Mouse (Mus musculus): ENCODE measurements at regions not wholly inside any gene's neighbourhood (a gene's known extent, or its start where the extent isn't known, plus 50 kb on each side); places are given as distances from the start of the nearest gene placed in this dataset.

DNA sequence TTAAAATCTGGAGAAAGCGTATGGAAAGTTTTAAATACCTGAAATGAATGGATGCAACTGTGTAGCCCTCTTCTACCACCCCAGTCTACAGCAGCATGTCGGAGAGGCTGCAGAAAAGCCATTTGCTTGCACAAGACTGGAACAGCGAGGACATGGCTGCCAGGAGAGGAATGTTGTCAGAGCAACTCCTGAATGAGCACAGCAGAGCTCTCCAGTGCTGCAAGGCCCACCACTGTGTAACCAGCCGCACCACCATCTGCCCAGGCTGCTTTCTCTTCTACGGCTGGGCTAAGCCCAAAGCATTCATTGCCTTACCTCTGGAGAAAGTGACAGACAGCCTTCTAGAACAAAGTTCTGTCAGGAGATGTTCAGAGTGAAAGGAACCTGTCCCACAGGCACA lies 65.3 kb upstream of the Gm11238 start:
- no peak for ATAC-seq
- no peak for TF ChIP-seq CTCF (IDR thresholded peaks at IDR 0.05)
- in situ Hi-C loops (cut with MboI; ENCODE audit: low pct_unique_long_range_greater_than_20kb): no loop called here
- H3K27me3 ChIP-seq: no peaks in the 10 kb centered on the region
- ChIA-PET CTCF (no interaction called here), POLR2A (no interaction called here)
- DNase-seq (ENCODE audit: low read depth, low spot score): no peak

DNA sequence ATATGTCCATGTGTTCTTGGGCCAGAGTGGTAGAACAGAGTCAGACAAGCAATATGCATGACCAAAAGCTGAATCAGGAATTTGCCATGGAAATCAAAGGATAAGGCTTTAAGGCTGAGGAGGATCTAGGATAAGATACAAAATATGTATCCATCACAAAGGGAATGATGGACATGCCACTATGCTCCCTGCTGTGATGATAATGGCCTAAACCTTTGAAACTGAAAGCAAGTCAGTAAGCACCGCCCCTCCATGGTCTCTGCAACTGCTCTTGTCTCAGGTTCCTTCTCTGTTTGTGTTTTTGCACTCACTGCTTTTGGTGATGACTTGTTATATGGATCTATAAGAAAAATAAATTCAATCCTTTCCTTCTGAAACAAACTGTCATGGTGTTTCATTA lies 76.1 kb upstream of the Gm11238 start:
- TF ChIP-seq CTCF (IDR thresholded peaks at IDR 0.05): no peak
- DNase-seq (ENCODE audit: low read depth, low spot score) (no peak), ATAC-seq (no peak)
- no peaks in the 10 kb centered on the region for H3K27me3 ChIP-seq
- CTCF ChIA-PET: no interaction called here
- POLR2A ChIA-PET: no interaction called here
- in situ Hi-C loops (cut with MboI; ENCODE audit: low pct_unique_long_range_greater_than_20kb): no loop called here

DNA sequence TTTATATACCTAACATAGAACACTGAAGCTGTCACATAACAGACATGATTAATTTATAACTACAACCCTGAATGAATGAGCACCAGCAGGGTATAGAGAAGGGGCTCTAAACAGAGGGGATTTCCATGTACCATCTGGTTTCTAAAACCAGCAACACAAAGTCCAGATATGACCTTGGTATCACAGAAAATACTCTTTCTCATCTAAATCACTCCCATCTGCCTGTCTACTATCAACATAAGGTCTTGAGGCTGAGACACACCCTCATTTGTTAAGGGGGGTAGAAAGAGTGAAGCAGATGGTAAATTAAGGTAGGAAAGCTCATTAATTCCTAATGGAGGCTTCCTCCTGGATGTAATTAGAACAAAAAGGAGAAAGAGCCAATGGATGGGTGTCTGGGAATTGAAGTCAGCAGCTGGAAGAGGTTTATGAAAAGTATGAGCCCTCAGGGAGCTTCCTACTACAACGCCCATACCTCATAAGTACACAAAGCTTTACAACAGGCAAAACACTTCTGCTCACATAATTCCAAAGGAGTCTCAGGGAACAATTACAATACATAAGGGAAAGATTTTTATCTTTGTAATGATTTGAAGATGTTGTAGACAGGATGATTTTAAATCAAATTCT lies 83.0 kb upstream of the Gm11238 start:
- H3K27me3 ChIP-seq: no peaks in the 10 kb centered on the region
- DNase-seq (ENCODE audit: low read depth, low spot score) (no peak), ATAC-seq (no peak)
- ChIA-PET POLR2A (no interaction called here), CTCF (no interaction called here)
- no peak for TF ChIP-seq CTCF (IDR thresholded peaks at IDR 0.05)
- in situ Hi-C loops (cut with MboI; ENCODE audit: low pct_unique_long_range_greater_than_20kb): no loop called here

DNA sequence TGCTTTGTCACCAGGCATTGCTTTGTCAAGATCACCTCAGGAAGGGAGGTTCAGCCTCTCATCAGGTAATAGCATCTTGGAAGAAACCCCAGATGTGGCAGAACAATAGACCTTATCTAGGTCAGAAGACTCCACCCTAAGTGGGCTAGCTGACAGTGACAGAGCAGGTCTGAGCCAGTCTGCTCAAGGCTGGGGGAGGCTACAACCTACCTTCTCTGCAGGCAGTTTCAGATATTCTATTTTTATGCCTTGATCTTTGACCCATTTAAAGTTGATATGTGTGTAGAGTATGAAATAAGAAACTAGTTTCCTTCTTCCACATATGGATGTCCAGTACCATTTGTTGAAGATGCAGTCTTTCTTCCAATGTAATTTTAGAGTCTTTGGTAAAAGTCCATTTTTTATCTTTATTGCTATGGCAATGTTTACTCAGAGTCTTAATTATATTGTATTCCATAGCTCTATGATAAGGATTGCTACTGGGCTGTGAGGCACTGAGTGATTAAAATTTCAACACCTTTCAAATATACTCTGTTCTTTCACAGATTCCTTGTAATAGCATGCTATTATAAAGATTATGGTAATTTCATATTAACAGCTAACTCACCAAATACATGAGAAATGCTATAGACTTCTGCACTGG lies 88.8 kb upstream of the Gm11238 start:
- ATAC-seq: no peak
- ChIA-PET CTCF (no interaction called here), POLR2A (no interaction called here)
- no peaks in the 10 kb centered on the region for H3K27me3 ChIP-seq
- no peak for TF ChIP-seq CTCF (IDR thresholded peaks at IDR 0.05)
- DNase-seq (ENCODE audit: low read depth, low spot score): no peak
- in situ Hi-C loops (cut with MboI; ENCODE audit: low pct_unique_long_range_greater_than_20kb): no loop called here

GRCm38 (mm10) chr4:73517559-73517958 lies 90.1 kb upstream of the Gm11238 start:
- ATAC-seq (no peak), DNase-seq (ENCODE audit: low read depth, low spot score) (no peak)
- H3K27me3 ChIP-seq: no peaks in the 10 kb centered on the region
- CTCF ChIA-PET: interaction anchor here (1.0 kb wide), 1 partner anchor 10 kb away, joined by 3 read pairs; no protein-coding TSS in a partner anchor
- POLR2A ChIA-PET: no interaction called here
- in situ Hi-C loops (cut with MboI; ENCODE audit: low pct_unique_long_range_greater_than_20kb): no loop called here
- TF ChIP-seq CTCF (IDR thresholded peaks at IDR 0.05): no peak

- in situ Hi-C loops (cut with MboI; ENCODE audit: low pct_unique_long_range_greater_than_20kb): no loop called here
- POLR2A ChIA-PET: no interaction called here
- ATAC-seq: no peak
- H3K27me3 ChIP-seq: no peaks in the 10 kb centered on the region
- no peak for DNase-seq (ENCODE audit: low read depth, low spot score)
- CTCF ChIA-PET: no interaction called here
- no peak for TF ChIP-seq CTCF (IDR thresholded peaks at IDR 0.05)
Measured at GRCm38 (mm10) chr4:73516717-73517116, 91.0 kb upstream of the Gm11238 start.

GRCm38 (mm10) chr4:73506860-73507259 lies 100.8 kb upstream of the Gm11238 start:
- no peak for TF ChIP-seq CTCF (IDR thresholded peaks at IDR 0.05)
- ChIA-PET CTCF (interaction anchor here (1.2 kb wide), 1 partner anchor 11 kb away, joined by 3 read pairs; no protein-coding TSS in a partner anchor), POLR2A (no interaction called here)
- ATAC-seq: no peak
- DNase-seq (ENCODE audit: low read depth, low spot score): no peak
- in situ Hi-C loops (cut with MboI; ENCODE audit: low pct_unique_long_range_greater_than_20kb): no loop called here
- H3K27me3 ChIP-seq: no peaks in the 10 kb centered on the region

DNA sequence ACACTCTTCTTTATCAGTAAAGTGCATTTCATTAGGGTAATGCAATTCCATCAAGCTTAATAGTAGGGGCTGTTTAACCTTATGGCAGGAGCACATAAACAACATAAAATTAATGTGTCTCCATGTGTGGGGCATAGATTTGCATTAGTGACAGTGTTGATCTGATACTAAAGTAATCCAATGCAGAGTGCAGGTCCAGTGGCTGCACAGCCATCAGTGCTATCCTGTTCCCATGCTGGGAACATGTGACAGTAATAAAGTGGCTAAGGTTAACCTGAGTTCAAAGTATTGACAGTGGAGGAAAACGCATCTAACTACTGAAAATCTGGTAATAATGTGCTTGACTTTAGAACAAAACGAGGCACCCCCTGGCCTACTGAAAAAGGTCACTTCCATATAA lies 84.3 kb upstream of the Gm11487 start:
- ATAC-seq (no peak), DNase-seq (ENCODE audit: low read depth, low spot score) (no peak)
- no peak for TF ChIP-seq CTCF (IDR thresholded peaks at IDR 0.05)
- no peaks in the 10 kb centered on the region for H3K27me3 ChIP-seq
- in situ Hi-C loops (cut with MboI; ENCODE audit: low pct_unique_long_range_greater_than_20kb): no loop called here
- ChIA-PET CTCF (no interaction called here), POLR2A (no interaction called here)

- H3K27me3 ChIP-seq: no peaks in the 10 kb centered on the region
- in situ Hi-C loops (cut with MboI; ENCODE audit: low pct_unique_long_range_greater_than_20kb): no loop called here
- ATAC-seq: no peak
- CTCF ChIA-PET: no interaction called here
- no peak for TF ChIP-seq CTCF (IDR thresholded peaks at IDR 0.05)
- POLR2A ChIA-PET: no interaction called here
- DNase-seq (ENCODE audit: low read depth, low spot score): no peak
Measured at GRCm38 (mm10) chr4:73488297-73489049, 83.6 kb upstream of the Gm11487 start.

DNA sequence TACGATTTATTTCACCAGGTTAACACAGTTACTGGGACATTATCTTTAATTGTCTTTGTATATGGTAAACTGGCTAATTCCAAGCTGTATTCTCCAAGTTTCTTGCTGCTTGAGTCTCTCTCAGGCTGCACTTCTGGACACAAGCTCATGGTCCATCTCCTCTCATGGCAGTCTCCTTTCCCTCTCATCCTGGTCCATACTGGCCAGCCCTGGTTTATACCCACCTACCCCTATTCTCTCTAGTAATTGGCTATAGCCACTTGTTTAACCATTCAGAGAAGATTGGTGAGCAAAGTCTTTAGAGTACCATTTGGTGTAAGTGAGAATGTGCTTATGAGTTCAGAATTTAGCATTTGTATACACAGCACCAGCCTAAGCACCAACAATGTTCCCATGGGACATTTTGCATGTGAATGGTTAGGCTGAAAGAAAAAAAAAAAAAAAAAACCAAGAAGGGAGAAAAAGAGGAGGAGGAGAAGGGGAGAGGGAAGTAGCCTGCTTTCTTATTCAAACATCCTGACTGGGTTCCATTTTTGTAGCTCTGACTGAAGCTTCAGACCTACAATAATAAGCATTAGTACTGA lies 63.2 kb upstream of the Gm11487 start:
- in situ Hi-C loops (cut with MboI; ENCODE audit: low pct_unique_long_range_greater_than_20kb): no loop called here
- DNase-seq (ENCODE audit: low read depth, low spot score) (no peak), ATAC-seq (no peak)
- ChIA-PET POLR2A (no interaction called here), CTCF (no interaction called here)
- H3K27me3 ChIP-seq: no peaks in the 10 kb centered on the region
- TF ChIP-seq CTCF (IDR thresholded peaks at IDR 0.05): no peak

Measured in Patski (cell line).